Mouse (Mus musculus) brain, embryonic 14.5 days (tissue): Measurements from ENCODE around the gene Vhl.

Experiments
- CTCF ChIP-seq: fragments of 200-500 bp; IDR thresholded peaks from 2 replicates; pipeline ENCODE4 v1.5.1; 2012; ENCODE audit warnings: inconsistent platforms, mild to moderate bottlenecking, moderate library complexity, borderline replicate concordance; ENCODE audit not compliant: insufficient read depth, insufficient read length; ENCODE audit errors: extremely low read depth
- POLR2A ChIP-seq: fragments of 200-500 bp; IDR thresholded peaks from 2 replicates; pipeline ENCODE4 v1.6.1; 2012; ENCODE audit warnings: mild to moderate bottlenecking, inconsistent platforms, borderline replicate concordance; ENCODE audit not compliant: poor library complexity, insufficient read depth, insufficient read length, severe bottlenecking; ENCODE audit errors: extremely low read depth

- TF ChIP-seq CTCF (no peak), POLR2A (no peak)
Observed at GRCm38 (mm10) chr6:113585065-113585464, 38.7 kb upstream of the Vhl start.
